In the genomic region with DNA sequence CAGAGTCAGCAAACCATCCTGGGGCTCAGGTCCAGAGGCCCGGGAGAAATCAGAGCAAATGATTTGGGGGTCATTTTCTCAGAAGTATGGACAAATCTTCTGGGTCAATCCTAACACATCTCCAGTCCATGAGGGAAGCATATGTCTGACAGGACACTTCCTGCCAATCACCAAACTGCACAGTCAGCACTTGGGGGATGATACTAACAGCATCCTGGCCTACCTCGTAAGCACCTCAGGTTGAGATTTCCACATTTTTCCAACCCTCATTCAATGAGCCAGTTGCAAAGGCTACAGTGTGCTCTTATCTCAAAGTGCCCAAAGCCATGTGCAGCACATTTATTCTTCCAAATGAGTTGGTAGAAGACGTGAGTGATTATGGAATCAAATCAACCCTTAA, we compare ENCODE assay signal across 31 mouse cellular contexts.
"Had no signal": no experiment of that assay in that cellular context is flagged by ENCODE, and none has a peak within 500 bp of the region (broad histone marks: within the 10 kb centered on the region; RNA-seq: fewer than 3 reads in every experiment).

No protein-coding gene starts in this region.

- H3K4me1 ChIP-seq: megakaryocyte, embryonic 14.5 days; midbrain, embryonic 10.5 days; midbrain, embryonic 12.5 days; midbrain, embryonic 13.5 days; midbrain, embryonic 15.5 days had no signal

- H3K9ac ChIP-seq: limb, embryonic 12.5 days; limb, embryonic 13.5 days; limb, embryonic 15.5 days; liver, embryonic 12.5 days; liver, embryonic 13.5 days; liver, embryonic 14.5 days; liver, embryonic 15.5 days; liver, postnatal 0 days; lung, embryonic 14.5 days; lung, embryonic 15.5 days; midbrain, embryonic 12.5 days; midbrain, embryonic 13.5 days; midbrain, embryonic 15.5 days had no signal

- H3K27me3 ChIP-seq: limb, embryonic 15.5 days; liver, embryonic 13.5 days; midbrain, embryonic 12.5 days; midbrain, embryonic 13.5 days; midbrain, embryonic 15.5 days had no signal

- H3K9me3 ChIP-seq: limb, embryonic 10.5 days; limb, embryonic 12.5 days; limb, embryonic 13.5 days; limb, embryonic 15.5 days; liver, embryonic 12.5 days; liver, embryonic 13.5 days; liver, embryonic 15.5 days; lung, embryonic 15.5 days; midbrain, embryonic 10.5 days; midbrain, embryonic 13.5 days; midbrain, embryonic 15.5 days had no signal

- H3K36me3 ChIP-seq: limb, embryonic 10.5 days; limb, embryonic 12.5 days; limb, embryonic 13.5 days; limb, embryonic 15.5 days; liver, embryonic 12.5 days; liver, embryonic 13.5 days; liver, embryonic 15.5 days; lung, embryonic 15.5 days; midbrain, embryonic 10.5 days; midbrain, embryonic 12.5 days; midbrain, embryonic 13.5 days; midbrain, embryonic 15.5 days had no signal

- ATAC-seq: liver, embryonic 12.5 days; liver, postnatal 0 days; lung, postnatal 0 days; midbrain, embryonic 13.5 days; midbrain, embryonic 15.5 days; midbrain, embryonic 16.5 days had no signal

- DNase-seq: left cerebral cortex, postnatal 4 days; liver; liver, embryonic 13.5 days; liver, postnatal 0 days; lung, adult 18-20 months; lung, adult 2 months; lung, embryonic 14.5 days; lung, postnatal 10 days; lung, postnatal 14 days; lung, postnatal 36 days; lung, postnatal 4 days; midbrain, embryonic 14.5 days had no signal

- H3K4me3 ChIP-seq: limb, embryonic 10.5 days; limb, embryonic 12.5 days; limb, embryonic 13.5 days; limb, embryonic 15.5 days; liver, embryonic 12.5 days; liver, embryonic 13.5 days; liver, embryonic 15.5 days; lung, embryonic 15.5 days; megakaryocyte, embryonic 14.5 days; midbrain, embryonic 10.5 days; midbrain, embryonic 12.5 days; midbrain, embryonic 13.5 days; midbrain, embryonic 15.5 days; myocyte had no signal

- H3K27ac ChIP-seq: limb, embryonic 10.5 days; limb, embryonic 12.5 days; limb, embryonic 13.5 days; limb, embryonic 15.5 days; liver, embryonic 12.5 days; liver, embryonic 13.5 days; liver, embryonic 14.5 days; liver, embryonic 15.5 days; lung, embryonic 15.5 days; macrophage; midbrain, embryonic 10.5 days; midbrain, embryonic 12.5 days; midbrain, embryonic 13.5 days; midbrain, embryonic 15.5 days had no signal

- H3K4me2 ChIP-seq: limb, embryonic 12.5 days; limb, embryonic 13.5 days; limb, embryonic 15.5 days; liver, embryonic 11.5 days; liver, embryonic 12.5 days; liver, embryonic 13.5 days; liver, embryonic 15.5 days; lung, embryonic 14.5 days; lung, embryonic 15.5 days; midbrain, embryonic 11.5 days; midbrain, embryonic 12.5 days; midbrain, embryonic 13.5 days; midbrain, embryonic 15.5 days had no signal
